Mouse (Mus musculus): ENCODE measurements at regions not wholly inside any gene's neighbourhood (a gene's known extent, or its start where the extent isn't known, plus 50 kb on each side); places are given as distances from the start of the nearest gene placed in this dataset.

- Histone ChIP-seq H3K4me3 (no peak overlapping the region), H3K36me3 (no peaks in the 10 kb centered on the region), H3K4me1 (peaks cover 5% of the 10 kb centered on the region), H3K27me3 (peaks cover 12% of the 10 kb centered on the region), H3K9me3 (no peaks in the 10 kb centered on the region), H3K4me2 (replicated peaks) (no peak overlapping the region), H3K27ac (no peak overlapping the region), H3K9ac (no peak overlapping the region)
- 50% methylated on average over 6 of the region's 6 CpGs for WGBS
- no peak for ATAC-seq (ENCODE audit: low FRiP score, low read depth)
Observed at GRCm38 (mm10) chr15:8582676-8583075, 62.9 kb upstream of the Gm2310 start.

DNA sequence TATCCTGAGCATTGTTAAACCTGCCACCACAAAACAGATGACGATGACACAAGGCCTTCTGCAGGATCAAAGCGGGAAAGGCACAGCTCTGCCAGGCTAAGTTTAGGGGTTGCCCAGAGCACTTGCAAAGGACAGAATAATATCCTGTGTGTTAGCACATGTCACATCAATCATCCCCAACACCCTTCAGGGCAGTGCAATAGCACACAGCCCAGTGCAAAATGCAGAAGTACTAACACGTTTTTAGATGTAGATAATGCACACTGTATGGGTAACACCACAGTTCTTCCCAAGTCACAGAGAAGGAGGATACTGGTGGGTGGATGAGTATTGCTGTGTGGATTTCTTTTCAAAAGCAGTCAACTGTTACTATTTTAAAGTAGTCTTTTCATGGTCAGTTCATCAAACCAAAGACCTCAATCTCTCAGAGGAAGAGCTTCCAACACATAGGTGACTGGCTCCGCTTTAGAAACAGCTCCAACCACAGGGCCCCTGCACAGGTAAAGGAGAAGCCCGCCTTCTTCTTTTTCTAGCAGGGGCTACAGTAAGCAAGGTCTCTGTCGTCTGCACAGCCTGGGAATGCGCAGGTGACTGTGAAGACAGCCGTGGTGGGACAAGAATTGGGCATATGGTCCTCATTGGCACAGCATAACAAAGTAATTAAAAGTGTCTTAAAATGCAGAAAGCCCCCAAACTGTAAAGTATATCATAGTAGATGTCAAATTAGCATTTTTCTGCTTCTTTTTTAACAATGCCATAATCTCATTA is 61.6 kb upstream of the Gm2310 start:
- WGBS: 45% methylated on average over 8 of the region's 8 CpGs
- Histone ChIP-seq H3K9me3 (no peaks in the 10 kb centered on the region), H3K4me1 (no peaks in the 10 kb centered on the region), H3K27ac (no peak overlapping the region), H3K9ac (no peak overlapping the region), H3K36me3 (no peaks in the 10 kb centered on the region), H3K27me3 (peaks cover 12% of the 10 kb centered on the region), H3K4me3 (no peak overlapping the region), H3K4me2 (replicated peaks) (no peak overlapping the region)
- no peak for ATAC-seq (ENCODE audit: low FRiP score, low read depth)

DNA sequence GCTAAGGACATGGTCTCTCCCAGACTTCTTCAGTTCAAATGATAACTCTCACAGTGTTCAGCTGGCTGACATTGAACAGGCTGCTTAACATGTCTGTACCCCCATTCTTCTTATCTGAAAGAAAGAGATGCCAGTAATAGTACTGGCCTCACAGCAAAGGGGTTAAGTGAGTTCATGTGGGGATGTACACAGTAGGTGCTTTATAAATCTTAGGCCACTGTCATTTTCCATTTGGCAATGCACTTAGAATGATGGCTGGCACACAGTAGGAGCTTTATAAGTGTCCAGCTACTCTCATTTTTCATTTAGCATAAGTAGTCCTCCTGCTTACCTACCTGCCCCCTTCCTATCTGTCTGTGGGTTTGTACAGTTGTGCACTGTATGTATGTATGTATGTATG is 60.3 kb upstream of the Gm2310 start:
- no peaks in the 10 kb centered on the region for H3K4me1 ChIP-seq
- no peaks in the 10 kb centered on the region for H3K9me3 ChIP-seq
- no peak overlapping the region for H3K9ac ChIP-seq
- H3K36me3 ChIP-seq: no peaks in the 10 kb centered on the region
- peaks cover 12% of the 10 kb centered on the region for H3K27me3 ChIP-seq
- H3K4me3 ChIP-seq: no peak overlapping the region
- H3K4me2 ChIP-seq (replicated peaks): no peak overlapping the region
- no peak for ATAC-seq (ENCODE audit: low FRiP score, low read depth)
- H3K27ac ChIP-seq: no peak overlapping the region

DNA sequence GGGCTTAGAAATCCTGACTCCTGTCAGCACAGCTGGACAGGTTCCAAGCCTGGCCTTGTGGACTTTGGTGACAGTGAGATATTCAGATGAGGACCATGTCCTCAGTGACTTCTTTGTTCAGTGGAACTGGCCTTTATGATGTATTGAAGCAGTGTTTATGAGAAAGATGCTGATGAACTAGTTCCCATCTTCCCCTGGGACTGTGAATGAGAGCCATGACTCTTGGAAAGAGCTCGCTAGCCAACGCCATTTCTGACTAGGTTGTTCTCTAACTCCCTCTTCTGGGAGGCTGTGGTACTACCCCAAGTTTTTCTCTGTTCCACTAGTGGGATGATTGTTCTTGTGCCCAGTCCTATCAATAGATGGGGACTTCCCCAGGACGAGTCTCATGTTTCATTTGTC is 57.7 kb upstream of the Gm2310 start:
- no peak for ATAC-seq (ENCODE audit: low FRiP score, low read depth)
- Histone ChIP-seq H3K4me3 (no peak overlapping the region), H3K27me3 (peaks cover 12% of the 10 kb centered on the region), H3K36me3 (no peaks in the 10 kb centered on the region), H3K27ac (no peak overlapping the region), H3K4me1 (no peaks in the 10 kb centered on the region), H3K4me2 (replicated peaks) (no peak overlapping the region), H3K9ac (no peak overlapping the region), H3K9me3 (no peaks in the 10 kb centered on the region)
- WGBS: 17% methylated on average over 3 of the region's 3 CpGs

DNA sequence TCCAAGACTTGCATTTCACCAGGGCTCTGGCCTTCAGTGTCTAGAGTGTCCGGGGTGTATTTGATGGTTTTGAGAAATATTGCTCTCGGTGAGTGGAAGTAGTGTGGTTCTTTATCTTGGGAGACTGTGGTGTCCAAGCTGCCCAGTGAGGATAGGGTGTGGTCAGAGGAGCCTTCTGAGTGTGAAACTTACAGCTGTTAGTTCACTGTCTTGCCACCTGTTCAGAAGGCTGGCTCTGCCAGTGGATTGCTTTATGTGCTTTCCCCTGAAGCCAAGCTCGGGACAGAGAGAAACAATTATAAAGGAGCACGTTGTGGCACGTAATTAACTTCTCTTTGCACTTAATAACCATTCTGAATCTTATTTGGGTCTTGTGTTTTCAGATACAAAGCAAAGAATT is 57.2 kb upstream of the Gm2310 start:
- Histone ChIP-seq H3K27ac (no peak overlapping the region), H3K4me2 (replicated peaks) (no peak overlapping the region), H3K36me3 (no peaks in the 10 kb centered on the region), H3K27me3 (peaks cover 12% of the 10 kb centered on the region), H3K9ac (no peak overlapping the region), H3K9me3 (no peaks in the 10 kb centered on the region), H3K4me3 (no peak overlapping the region), H3K4me1 (no peaks in the 10 kb centered on the region)
- 65% methylated on average over 5 of the region's 5 CpGs for WGBS
- ATAC-seq (ENCODE audit: low FRiP score, low read depth): no peak

DNA sequence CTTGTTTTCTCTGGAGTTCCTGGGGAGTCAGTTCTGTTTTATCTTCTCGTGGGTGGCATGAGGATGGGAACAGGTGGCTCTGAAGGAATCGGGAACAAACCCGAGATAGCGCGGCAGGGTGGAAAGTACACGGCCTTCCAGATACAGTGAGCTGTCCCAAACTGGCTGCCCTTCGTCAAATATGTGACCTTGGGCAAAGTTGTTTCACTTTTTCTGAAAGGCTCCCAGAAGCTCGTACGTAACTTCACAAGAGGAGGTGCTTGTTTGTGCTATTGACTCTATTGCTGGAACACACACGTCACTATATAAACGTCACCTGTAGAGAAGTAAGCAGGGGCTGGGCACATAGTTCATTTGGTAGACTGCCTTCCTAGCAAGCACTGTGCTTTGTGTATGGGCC is 49.9 kb upstream of the Gm2310 start:
- no peak overlapping the region for H3K27ac ChIP-seq
- 0 out of 2 replicates have a peak, but pooled peaks have one; percentile 24 for ATAC-seq (ENCODE audit: low FRiP score, low read depth)

More for the DNA sequence above, 49.9 kb upstream of the Gm2310 start:
- H3K9me3 ChIP-seq: no peaks in the 10 kb centered on the region
- peaks cover 19% of the 10 kb centered on the region for H3K27me3 ChIP-seq
- no peak overlapping the region for H3K9ac ChIP-seq
- peak overlapping the region; percentile 58 for H3K4me3 ChIP-seq
- 6% methylated on average over 11 of the region's 11 CpGs for WGBS
- peaks cover 8% of the 10 kb centered on the region for H3K4me1 ChIP-seq
- H3K4me2 ChIP-seq (replicated peaks): peak overlapping the region; percentile 95
- no peaks in the 10 kb centered on the region for H3K36me3 ChIP-seq
